Mouse (Mus musculus) sigmoid colon, adult 10 weeks (tissue): ENCODE data around the gene Mmp19. TPM values are rescaled to one million over a fixed set of nuclear protein-coding genes. Genes with fewer than 3 reads are reported as not detected.

Source experiments
- polyA plus RNA-seq: library from polyadenylated mRNA; stranded (reverse); fragments of 350-450 nt; fragmentation: Illumina TruSeq; extraction: RNeasy Lipid Tissue Mini Kit (QIAGEN cat#74804); gene quantifications from one replicate; pipeline ENCODE4 v1.2.3, GENCODE M21; 2014; ENCODE audit warnings: low read depth, low replicate concordance

Gene Mmp19
- polyA plus RNA-seq, result 7.0 TPM

DNA sequence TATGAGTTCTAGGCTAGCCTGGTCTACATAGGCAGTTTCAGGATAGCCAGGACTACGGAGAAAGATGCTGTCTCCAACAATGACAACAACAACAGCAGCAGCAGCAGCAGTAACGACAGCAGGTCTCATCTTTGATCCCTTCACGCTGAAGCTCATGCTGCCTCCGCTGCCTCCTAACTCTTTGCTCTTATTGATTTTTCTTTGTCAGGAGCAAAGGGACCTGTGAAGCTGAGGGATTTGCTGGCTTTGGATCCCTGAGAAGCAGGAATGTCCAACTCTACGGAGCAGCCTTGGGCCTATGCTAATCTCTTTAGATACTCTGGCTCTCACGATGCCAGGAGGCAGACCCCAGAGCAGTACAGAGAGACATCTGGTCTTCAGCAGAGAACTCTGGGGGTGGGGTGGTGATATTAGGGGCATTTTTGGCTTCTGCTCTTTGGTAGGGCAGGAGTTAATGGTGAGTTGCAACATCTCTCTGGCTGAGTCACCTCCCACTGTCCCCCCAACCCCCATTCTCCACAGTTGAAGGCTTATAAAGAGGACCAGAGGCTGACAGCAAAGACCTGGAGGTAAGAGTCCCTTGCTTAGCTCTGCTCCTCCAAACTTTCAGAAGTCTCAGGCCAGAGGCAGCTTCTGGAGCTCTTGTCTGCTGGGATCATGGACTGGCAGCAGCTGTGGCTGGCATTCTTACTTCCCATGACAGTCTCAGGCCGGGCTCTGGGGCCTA, at the start of gene Mmp19:
Mmp19 (plus strand) TSS at position 513 of the 727 bp plus-strand sequence.

DNA sequence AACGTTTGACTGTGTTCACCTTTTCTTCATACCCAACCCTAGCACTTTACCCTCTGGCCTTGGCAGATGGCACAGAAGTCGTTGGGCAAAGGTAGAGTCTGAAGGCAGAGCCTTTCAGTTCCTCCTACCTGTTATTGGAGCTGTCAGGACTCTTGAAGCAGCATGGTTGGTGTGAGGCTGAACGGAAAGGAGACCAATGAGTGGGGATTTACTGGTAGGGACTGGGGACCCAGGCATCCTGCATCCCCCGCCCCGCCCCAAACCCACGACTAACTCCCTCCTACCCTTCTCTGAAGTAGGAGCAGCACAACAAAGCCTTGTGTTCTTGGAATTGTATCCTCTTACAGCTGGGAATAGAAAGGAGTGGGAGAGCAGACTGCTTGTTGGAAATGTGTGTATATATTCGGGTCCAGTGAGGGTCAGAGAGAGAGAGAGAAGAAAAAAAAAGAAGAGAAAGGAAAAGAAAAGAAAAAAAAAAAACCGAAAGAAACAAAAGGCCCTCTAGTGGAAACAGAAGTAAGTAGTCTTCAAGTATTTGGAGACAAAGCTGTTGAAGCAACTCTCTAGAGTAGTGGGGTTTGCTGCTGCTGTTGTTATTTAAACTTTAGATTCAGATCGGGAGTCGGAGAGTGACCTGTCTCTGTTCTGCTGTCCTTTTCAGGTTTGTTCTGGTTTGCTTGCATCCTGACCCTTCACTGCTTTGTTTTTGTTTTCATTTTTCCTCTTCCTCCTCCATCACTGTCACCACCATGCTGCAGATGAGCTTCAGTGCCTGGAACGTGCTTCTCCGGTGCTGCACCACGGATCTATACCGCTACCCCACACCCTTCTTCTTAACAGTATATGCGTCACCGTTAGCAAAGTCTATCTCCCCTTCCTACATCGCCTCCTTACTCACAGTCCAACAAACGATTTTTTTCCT, 45.8 kb upstream of the Mmp19 start, which contains the start of gene Dgka:
Dgka (minus strand) TSS at position 176 of the 922 bp plus-strand sequence.

DNA sequence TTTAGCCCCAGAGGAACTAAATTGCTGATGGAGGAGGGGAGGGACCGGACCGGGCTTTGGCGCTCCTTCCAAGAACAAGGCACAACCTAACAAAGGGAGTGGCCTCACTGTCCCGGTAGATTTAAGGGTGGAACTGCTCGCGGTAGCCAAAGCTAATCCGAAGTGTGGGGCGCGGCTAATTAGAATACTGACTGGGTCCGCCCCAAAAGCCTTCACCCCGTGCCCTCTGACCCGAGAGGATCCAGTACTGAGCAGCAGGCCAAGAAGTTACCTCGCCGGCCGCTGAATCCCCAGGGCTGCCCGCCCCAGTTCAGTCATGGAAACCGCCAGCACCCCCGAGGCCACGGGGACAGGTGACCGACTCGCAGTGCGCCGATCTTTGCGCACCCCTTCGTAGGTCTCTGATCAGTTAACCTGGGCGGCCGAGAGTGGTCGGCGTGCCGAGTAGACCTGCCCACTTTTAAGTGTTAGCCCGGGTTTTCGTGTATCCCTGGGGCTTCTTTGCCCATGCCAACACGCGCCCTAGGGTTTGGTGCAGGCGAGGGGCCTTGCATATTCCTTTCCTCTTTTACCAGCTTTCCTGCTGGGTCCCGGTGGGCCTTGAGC, 43.0 kb upstream of the Mmp19 start, which contains the start of gene Pym1:
Pym1 (plus strand) TSS at position 244 of the 606 bp plus-strand sequence.

DNA sequence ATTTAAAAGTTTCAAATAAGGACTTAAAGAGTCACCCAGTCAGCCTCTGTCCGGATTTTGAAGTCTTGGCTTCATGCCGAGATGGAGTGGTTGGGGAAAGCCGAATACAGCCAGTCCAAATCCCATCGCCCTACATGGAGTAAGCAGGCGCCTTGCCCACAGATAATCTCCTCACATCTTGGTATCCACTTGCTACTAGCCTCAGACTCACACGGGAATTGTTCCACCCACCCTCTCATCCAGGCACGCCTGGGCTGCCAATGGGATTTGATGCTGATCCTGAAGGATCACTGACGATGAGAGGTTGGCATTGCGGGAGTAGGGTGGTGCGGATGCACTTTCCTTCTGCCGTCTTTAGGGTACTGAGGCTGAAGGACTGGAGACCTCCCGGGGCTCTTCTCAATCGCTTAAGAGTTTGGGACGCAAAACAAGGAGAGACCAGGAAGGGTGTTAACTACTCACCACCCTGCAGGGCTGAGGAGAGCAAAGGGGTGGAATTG, 13.1 kb downstream of the Mmp19 start, which contains the start of gene Dnajc14:
Dnajc14 (plus strand) TSS at position 292 of the 500 bp plus-strand sequence.

DNA sequence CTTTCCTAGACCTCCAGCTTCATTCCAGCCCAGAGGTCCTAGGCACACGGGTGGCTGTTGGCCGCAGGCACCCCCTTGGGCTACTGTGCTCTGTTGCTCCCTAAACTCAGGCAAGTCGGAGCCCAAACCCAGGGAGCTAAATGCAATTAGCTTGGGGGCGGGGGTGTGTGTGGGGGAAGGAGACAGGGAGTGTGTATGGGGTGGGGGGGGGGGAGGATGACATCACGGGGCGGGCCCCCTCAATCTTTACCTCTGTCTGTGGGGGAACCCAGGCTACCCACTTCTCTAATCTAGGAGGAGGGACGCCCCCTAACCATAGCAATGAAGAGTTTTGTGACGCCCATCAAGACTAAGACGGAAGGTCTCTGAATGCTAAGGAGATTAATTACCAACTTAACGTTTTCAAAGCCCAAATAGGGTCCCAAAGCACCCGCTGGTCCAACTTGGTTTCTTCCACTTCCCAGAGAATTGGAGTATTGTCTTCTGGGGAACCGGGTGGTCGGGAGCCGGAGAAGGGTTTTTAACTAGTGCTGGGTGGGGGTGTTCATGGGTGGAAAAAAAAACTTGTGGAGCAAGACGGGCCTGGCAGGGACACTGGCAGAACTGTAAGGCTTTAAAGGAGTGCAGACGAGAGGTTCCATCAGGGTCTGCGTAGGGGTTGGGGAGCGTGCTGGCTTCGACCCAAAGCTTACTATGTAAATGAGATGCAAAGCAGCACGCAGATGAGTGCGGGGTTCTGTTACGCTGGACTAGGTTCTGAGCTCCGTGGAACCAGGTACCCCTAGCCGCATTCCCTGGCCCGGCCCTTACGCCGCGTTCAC, 13.8 kb downstream of the Mmp19 start, which contains the start of gene Tmem198b:
Tmem198b (minus strand) TSS at position 100 of the 821 bp plus-strand sequence.

DNA sequence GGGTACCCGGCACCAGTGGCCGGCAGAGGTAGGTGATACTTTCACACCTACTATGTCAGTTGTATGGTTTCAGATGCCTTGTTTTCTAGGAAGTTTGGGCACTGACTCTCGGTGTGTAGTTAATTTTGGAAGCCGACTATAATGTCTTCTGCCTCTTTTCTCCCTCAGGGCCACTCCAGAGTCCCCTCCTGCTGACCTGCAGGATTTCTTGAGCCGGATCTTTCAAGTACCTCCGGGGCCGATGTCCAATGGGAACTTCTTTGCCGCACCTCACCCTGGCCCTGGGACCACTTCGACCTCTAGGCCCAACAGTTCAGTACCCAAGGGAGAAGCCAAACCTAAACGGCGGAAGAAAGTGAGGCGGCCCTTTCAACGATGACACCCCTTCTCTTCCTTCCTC, 26.3 kb downstream of the Mmp19 start, which contains the start of gene Sarnp:
Sarnp (plus strand) TSS at position 301 of the 400 bp plus-strand sequence.

DNA sequence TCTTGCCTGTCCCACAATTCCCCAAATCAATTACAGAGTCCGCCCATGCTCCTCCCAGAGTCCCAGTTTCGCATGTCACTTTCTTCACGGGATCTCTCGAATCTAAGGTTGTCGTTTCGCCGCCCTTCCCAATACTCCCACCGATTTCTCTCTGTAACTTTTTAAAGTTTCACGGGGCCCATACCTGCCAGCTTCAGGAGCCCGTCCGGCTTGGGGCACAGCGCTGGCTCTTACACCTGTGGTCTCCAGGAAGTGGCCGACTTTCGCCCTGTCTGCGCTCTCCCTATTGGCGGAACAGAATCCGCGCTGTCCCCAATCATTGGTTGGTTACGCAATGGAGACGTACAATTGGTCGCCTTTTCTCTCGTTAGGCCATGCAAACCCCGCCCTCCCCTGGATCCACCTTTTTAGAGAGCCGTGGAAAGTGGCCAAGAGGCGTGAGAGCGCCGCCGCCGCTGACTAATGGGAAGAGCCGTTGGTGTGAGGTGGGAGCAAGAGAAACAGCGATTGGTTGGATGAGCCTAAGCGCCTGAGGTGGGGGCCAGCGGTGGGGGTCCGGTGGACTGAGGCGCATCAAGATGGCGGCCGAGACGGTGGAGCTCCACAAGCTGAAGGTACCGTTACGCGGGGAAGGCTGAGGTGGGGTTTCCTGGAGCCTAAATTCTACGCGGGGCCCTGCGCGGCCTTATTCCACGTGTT, 30.8 kb downstream of the Mmp19 start, which contains the start of gene Ormdl2:
Ormdl2 (minus strand) TSS at position 288 of the 699 bp plus-strand sequence.

Other genes with a start within 250 kb of the Mmp19 start
- gene Zc3h10, start 243.1 kb upstream of the Mmp19 start, polyA plus RNA-seq, result 1.0 TPM
- gene Rpl41, start 241.6 kb upstream of the Mmp19 start, polyA plus RNA-seq, result 31.9 TPM
- 83.2 TPM for gene Pa2g4, start 224.9 kb upstream of the Mmp19 start, polyA plus RNA-seq
- 177 TPM for gene Erbb3, start 201.3 kb upstream of the Mmp19 start, polyA plus RNA-seq
- 10.0 TPM for gene Rps26, start 164.2 kb upstream of the Mmp19 start, polyA plus RNA-seq
- 0.60 TPM for gene Ikzf4, start 144.9 kb upstream of the Mmp19 start, polyA plus RNA-seq
- 5.9 TPM for gene Suox, start 116.8 kb upstream of the Mmp19 start, polyA plus RNA-seq
- gene Rab5b, start 94.6 kb upstream of the Mmp19 start, polyA plus RNA-seq, result 100 TPM
- not detected for gene Pmel, start 86.7 kb upstream of the Mmp19 start, polyA plus RNA-seq
- gene Cdk2, start 85.9 kb upstream of the Mmp19 start, polyA plus RNA-seq, result 21.9 TPM
- gene Dgka, start 46.1 kb upstream of the Mmp19 start, polyA plus RNA-seq, result 76.1 TPM
- gene Pym1, start 43.0 kb upstream of the Mmp19 start, polyA plus RNA-seq, result 0.95 TPM
- gene Dnajc14, start 13.2 kb downstream of the Mmp19 start, polyA plus RNA-seq, result 61.1 TPM
- 8.0 TPM for gene Tmem198b, start 13.5 kb downstream of the Mmp19 start, polyA plus RNA-seq
- 258 TPM for gene Sarnp, start 26.4 kb downstream of the Mmp19 start, polyA plus RNA-seq
- 259 TPM for gene Ormdl2, start 30.7 kb downstream of the Mmp19 start, polyA plus RNA-seq
- 2.7 TPM for gene Gdf11, start 100.8 kb downstream of the Mmp19 start, polyA plus RNA-seq
- 777 TPM for gene Cd63, start 110.1 kb downstream of the Mmp19 start, polyA plus RNA-seq
- 3.9 TPM for gene Rdh5, start 132.0 kb downstream of the Mmp19 start, polyA plus RNA-seq
- gene Bloc1s1, start 133.1 kb downstream of the Mmp19 start, polyA plus RNA-seq, result not detected
- gene Itga7, start 142.9 kb downstream of the Mmp19 start, polyA plus RNA-seq, result 4.2 TPM
- gene Mettl7b, start 170.1 kb downstream of the Mmp19 start, polyA plus RNA-seq, result 20.4 TPM
- gene Olfr9, start 198.5 kb downstream of the Mmp19 start, polyA plus RNA-seq, result not detected
- gene Olfr763, start 219.9 kb downstream of the Mmp19 start, polyA plus RNA-seq, result not detected
- not detected for gene Olfr764-ps1, start 249.0 kb downstream of the Mmp19 start, polyA plus RNA-seq